Mouse (Mus musculus) midbrain, embryonic 13.5 days (tissue): ENCODE data around the gene Trim10. TPM values are rescaled to one million over a fixed set of nuclear protein-coding genes. Genes with fewer than 3 reads are reported as not detected.
A peak's percentile ranks its signal among the peaks of the same experiment; 100 is the strongest.

Source experiments
- ATAC-seq: fragments of 200-750 bp; cut with Nextera tagmentation; 2 replicates; pipeline ENCODE4 v1.8.0; 2017; ENCODE audit warnings: mild to moderate bottlenecking, moderate TSS enrichment, moderate library complexity
- H3K27ac ChIP-seq: fragments of 300-500 bp; sonication (generic); 2 replicates; pipeline ENCODE4 v1.5.1; 2015; ENCODE audit warnings: inconsistent platforms, mild to moderate bottlenecking, moderate library complexity
- H3K27me3 ChIP-seq: fragments of 300-500 bp; sonication (generic); 2 replicates; pipeline ENCODE4 v1.6.1; 2015; ENCODE audit warnings: mild to moderate bottlenecking, inconsistent platforms
- H3K36me3 ChIP-seq: fragments of 300-500 bp; sonication (generic); 2 replicates; pipeline ENCODE4 v1.6.1; 2015; ENCODE audit warnings: mild to moderate bottlenecking, inconsistent platforms
- H3K4me1 ChIP-seq: fragments of 300-500 bp; sonication (generic); replicated peaks from 2 replicates; pipeline ENCODE4 v1.6.1; 2015; ENCODE audit warnings: inconsistent platforms
- H3K4me2 ChIP-seq: fragments of 300-500 bp; sonication (generic); replicated peaks from 2 replicates; pipeline ENCODE4 v1.6.1; 2015; ENCODE audit warnings: moderate library complexity, mild to moderate bottlenecking, inconsistent platforms
- H3K4me3 ChIP-seq: fragments of 300-500 bp; sonication (generic); replicated peaks from 2 replicates; pipeline ENCODE4 v1.5.1; 2015; ENCODE audit warnings: mild to moderate bottlenecking, inconsistent platforms
- H3K9ac ChIP-seq: fragments of 300-500 bp; sonication (generic); replicated peaks from 2 replicates; pipeline ENCODE4 v1.6.1; 2015; ENCODE audit warnings: mild to moderate bottlenecking, inconsistent platforms
- H3K9me3 ChIP-seq: fragments of 300-500 bp; sonication (generic); 2 replicates; pipeline ENCODE4 v1.6.1; 2016; ENCODE audit warnings: mild to moderate bottlenecking, inconsistent platforms
- WGBS: fragments of 180-500 bp; shearing (Covaris S2); methylation state at CpG from one replicate; pipeline ENCODE4 v1.1.7; 2015; 5-methylcytosine and 5-hydroxymethylcytosine counted together
- polyA plus RNA-seq: library from polyadenylated mRNA; unstranded; fragments of >200 nt; fragmentation: Nextera tagmentation; extraction: Ambion mirVana; gene quantifications from 2 replicates; pipeline ENCODE4 v1.2.1, GENCODE M21; 2015

Trim10 gene
- polyA plus RNA-seq, 1 experiment from 2014 or later, result 2.0 TPM

GRCm38 (mm10) chr17:36897065-36897464 lies 27.7 kb downstream of the Trim10 start:
- no peaks in the 10 kb centered on the region for H3K4me1 ChIP-seq
- H3K36me3 ChIP-seq, result no peaks in the 10 kb centered on the region
- H3K9ac ChIP-seq, result no peak overlapping the region
- H3K4me3 ChIP-seq, result no peak overlapping the region
- no peak overlapping the region for H3K4me2 ChIP-seq
- no peak overlapping the region for H3K27ac ChIP-seq
- no peaks in the 10 kb centered on the region for H3K9me3 ChIP-seq
- no peaks in the 10 kb centered on the region for H3K27me3 ChIP-seq
- ATAC-seq, result no peak

GRCm38 (mm10) chr17:36897552-36898205 lies 28.3 kb downstream of the Trim10 start, which contains the start of gene Trim31:
TSS of gene Trim31 (plus strand) at chr17:36898118.
- Histone ChIP-seq H3K4me3 (no peak within 1 kb of the TSS), H3K27me3 (no peaks in the 10 kb centered on the region), H3K9ac (no peak within 1 kb of the TSS), H3K4me2 (no peak within 1 kb of the TSS), H3K9me3 (no peaks in the 10 kb centered on the region), H3K27ac (no peak within 1 kb of the TSS), H3K4me1 (no peaks in the 10 kb centered on the region), H3K36me3 (no peaks in the 10 kb centered on the region)
- no peak for ATAC-seq
- 71% methylated on average over 6 of the region's 6 CpGs for WGBS

GRCm38 (mm10) chr17:36899376-36899775 lies 30.0 kb downstream of the Trim10 start:
- Histone ChIP-seq H3K9me3 (no peaks in the 10 kb centered on the region), H3K4me3 (no peak overlapping the region), H3K9ac (no peak overlapping the region), H3K4me1 (no peaks in the 10 kb centered on the region), H3K27me3 (no peaks in the 10 kb centered on the region), H3K4me2 (no peak overlapping the region), H3K36me3 (no peaks in the 10 kb centered on the region), H3K27ac (no peak overlapping the region)
- WGBS, result 86% methylated on average over 4 of the region's 4 CpGs
- no peak for ATAC-seq

- ATAC-seq, result no peak
- 92% methylated on average over 5 of the region's 5 CpGs for WGBS
These were observed 30.6 kb downstream of the Trim10 start for GRCm38 (mm10) chr17:36900001-36900400.

GRCm38 (mm10) chr17:36900691-36901090 lies 31.3 kb downstream of the Trim10 start:
- H3K9me3 ChIP-seq, result no peaks in the 10 kb centered on the region
- H3K27ac ChIP-seq, result no peak overlapping the region
- 41% methylated on average over 1 of the region's 1 CpGs for WGBS
- no peaks in the 10 kb centered on the region for H3K36me3 ChIP-seq
- H3K4me2 ChIP-seq, result no peak overlapping the region
- no peak for ATAC-seq
- H3K9ac ChIP-seq, result no peak overlapping the region
- no peaks in the 10 kb centered on the region for H3K27me3 ChIP-seq
- H3K4me1 ChIP-seq, result no peaks in the 10 kb centered on the region
- no peak overlapping the region for H3K4me3 ChIP-seq

More at GRCm38 (mm10) chr17:36900001-36900400, 30.6 kb downstream of the Trim10 start:
- Histone ChIP-seq H3K27ac (no peak overlapping the region), H3K36me3 (no peaks in the 10 kb centered on the region), H3K4me2 (no peak overlapping the region), H3K4me3 (no peak overlapping the region), H3K4me1 (no peaks in the 10 kb centered on the region), H3K27me3 (no peaks in the 10 kb centered on the region), H3K9me3 (no peaks in the 10 kb centered on the region), H3K9ac (no peak overlapping the region)

- H3K4me1 ChIP-seq, result no peaks in the 10 kb centered on the region
- no peaks in the 10 kb centered on the region for H3K9me3 ChIP-seq
- no peak overlapping the region for H3K27ac ChIP-seq
- ATAC-seq, result no peak
- H3K4me3 ChIP-seq, result no peak overlapping the region
- WGBS, result 78% methylated on average over 3 of the region's 3 CpGs
- no peaks in the 10 kb centered on the region for H3K27me3 ChIP-seq
- no peak overlapping the region for H3K9ac ChIP-seq
- H3K36me3 ChIP-seq, result no peaks in the 10 kb centered on the region
- H3K4me2 ChIP-seq, result no peak overlapping the region
These were observed 34.3 kb downstream of the Trim10 start for GRCm38 (mm10) chr17:36903651-36904050.

GRCm38 (mm10) chr17:36908235-36908634 lies 38.9 kb downstream of the Trim10 start:
- Histone ChIP-seq H3K9ac (no peak overlapping the region), H3K9me3 (no peaks in the 10 kb centered on the region), H3K4me2 (no peak overlapping the region), H3K36me3 (no peaks in the 10 kb centered on the region), H3K27ac (no peak overlapping the region), H3K4me1 (no peaks in the 10 kb centered on the region), H3K4me3 (no peak overlapping the region), H3K27me3 (no peaks in the 10 kb centered on the region)
- no peak for ATAC-seq
- WGBS, result 68% methylated on average over 1 of the region's 1 CpGs

- Histone ChIP-seq H3K27ac (no peak overlapping the region), H3K4me1 (no peaks in the 10 kb centered on the region), H3K9ac (no peak overlapping the region), H3K9me3 (no peaks in the 10 kb centered on the region), H3K4me3 (no peak overlapping the region), H3K4me2 (no peak overlapping the region), H3K36me3 (no peaks in the 10 kb centered on the region), H3K27me3 (no peaks in the 10 kb centered on the region)
- ATAC-seq, result no peak
- 64% methylated on average over 4 of the region's 4 CpGs for WGBS
These were observed 40.4 kb downstream of the Trim10 start for GRCm38 (mm10) chr17:36909802-36910201.

GRCm38 (mm10) chr17:36912031-36912430 lies 42.7 kb downstream of the Trim10 start:
- H3K4me3 ChIP-seq, result no peak overlapping the region
- no peaks in the 10 kb centered on the region for H3K27me3 ChIP-seq
- H3K4me1 ChIP-seq, result no peaks in the 10 kb centered on the region
- no peaks in the 10 kb centered on the region for H3K9me3 ChIP-seq
- no peak overlapping the region for H3K9ac ChIP-seq
- WGBS, result 63% methylated on average over 2 of the region's 2 CpGs
- no peak overlapping the region for H3K27ac ChIP-seq
- H3K4me2 ChIP-seq, result no peak overlapping the region
- H3K36me3 ChIP-seq, result no peaks in the 10 kb centered on the region
- ATAC-seq, result no peak

GRCm38 (mm10) chr17:36914108-36914507 lies 44.7 kb downstream of the Trim10 start:
- Histone ChIP-seq H3K9ac (no peak overlapping the region), H3K4me3 (no peak overlapping the region), H3K36me3 (no peaks in the 10 kb centered on the region), H3K4me1 (no peaks in the 10 kb centered on the region), H3K4me2 (no peak overlapping the region), H3K27me3 (no peaks in the 10 kb centered on the region), H3K27ac (no peak overlapping the region), H3K9me3 (no peaks in the 10 kb centered on the region)
- WGBS, result 17% methylated on average over 2 of the region's 2 CpGs
- no peak for ATAC-seq

GRCm38 (mm10) chr17:36915076-36915475 lies 45.7 kb downstream of the Trim10 start:
- no peaks in the 10 kb centered on the region for H3K36me3 ChIP-seq
- H3K27me3 ChIP-seq, result no peaks in the 10 kb centered on the region
- H3K4me1 ChIP-seq, result no peaks in the 10 kb centered on the region
- no peaks in the 10 kb centered on the region for H3K9me3 ChIP-seq
- ATAC-seq, result peak; percentile 27; the same call in 1 of the 2 replicates
- no peak overlapping the region for H3K4me3 ChIP-seq
- H3K27ac ChIP-seq, result no peak overlapping the region
- H3K4me2 ChIP-seq, result no peak overlapping the region
- 18% methylated on average over 9 of the region's 9 CpGs for WGBS
- H3K9ac ChIP-seq, result no peak overlapping the region

GRCm38 (mm10) chr17:36920239-36920638 lies 50.9 kb downstream of the Trim10 start:
- 62% methylated on average over 15 of the region's 15 CpGs for WGBS
- Histone ChIP-seq H3K27ac (no peak overlapping the region), H3K27me3 (no peaks in the 10 kb centered on the region), H3K4me2 (no peak overlapping the region), H3K9me3 (no peaks in the 10 kb centered on the region), H3K36me3 (no peaks in the 10 kb centered on the region), H3K4me3 (no peak overlapping the region), H3K9ac (no peak overlapping the region), H3K4me1 (no peaks in the 10 kb centered on the region)
- no peak for ATAC-seq

GRCm38 (mm10) chr17:36922715-36923114 lies 53.3 kb downstream of the Trim10 start:
- no peak overlapping the region for H3K27ac ChIP-seq
- H3K27me3 ChIP-seq, result no peaks in the 10 kb centered on the region
- no peak overlapping the region for H3K4me3 ChIP-seq
- H3K4me2 ChIP-seq, result no peak overlapping the region
- H3K9ac ChIP-seq, result no peak overlapping the region
- no peak for ATAC-seq
- no peaks in the 10 kb centered on the region for H3K4me1 ChIP-seq
- WGBS, result 92% methylated on average over 4 of the region's 4 CpGs
- H3K36me3 ChIP-seq, result no peaks in the 10 kb centered on the region
- H3K9me3 ChIP-seq, result no peaks in the 10 kb centered on the region
